Mouse (Mus musculus) urinary bladder, postnatal 10 days (tissue): ENCODE data around the gene Nfkb1.

Experiments
- DNase-seq: peaks from one replicate; pipeline ENCODE4 v3.0.0; 2022; ENCODE audit warnings: low spot score

The Nfkb1 gene

GRCm38 (mm10) chr3:135667084-135667483 lies 24.3 kb downstream of the Nfkb1 start:
- no peak for DNase-seq

GRCm38 (mm10) chr3:135665777-135666259 lies 25.5 kb downstream of the Nfkb1 start:
- DNase-seq, result no peak

- no peak for DNase-seq
These were observed 29.0 kb downstream of the Nfkb1 start for GRCm38 (mm10) chr3:135662139-135662864.

- DNase-seq, result no peak
These were observed 29.6 kb downstream of the Nfkb1 start for GRCm38 (mm10) chr3:135661707-135662106.

GRCm38 (mm10) chr3:135658540-135659097 lies 32.7 kb downstream of the Nfkb1 start:
- no peak for DNase-seq

GRCm38 (mm10) chr3:135656156-135656555 lies 35.2 kb downstream of the Nfkb1 start:
- DNase-seq, result no peak

GRCm38 (mm10) chr3:135650773-135651555 lies 40.4 kb downstream of the Nfkb1 start:
- no peak for DNase-seq

- no peak for DNase-seq
These were observed 41.5 kb downstream of the Nfkb1 start for GRCm38 (mm10) chr3:135649809-135650208.

GRCm38 (mm10) chr3:135648501-135648900 lies 42.8 kb downstream of the Nfkb1 start:
- DNase-seq, result no peak

- DNase-seq, result no peak
These were observed 44.7 kb downstream of the Nfkb1 start for GRCm38 (mm10) chr3:135646622-135647021.

GRCm38 (mm10) chr3:135644971-135645370 lies 46.4 kb downstream of the Nfkb1 start:
- no peak for DNase-seq

GRCm38 (mm10) chr3:135641623-135641915 lies 49.8 kb downstream of the Nfkb1 start:
- no peak for DNase-seq

- no peak for DNase-seq
These were observed 50.3 kb downstream of the Nfkb1 start for GRCm38 (mm10) chr3:135640856-135641622.

GRCm38 (mm10) chr3:135640203-135640602 lies 51.1 kb downstream of the Nfkb1 start:
- DNase-seq, result no peak

- no peak for DNase-seq
These were observed 53.8 kb downstream of the Nfkb1 start for GRCm38 (mm10) chr3:135637592-135637991.

- DNase-seq, result no peak
These were observed 54.9 kb downstream of the Nfkb1 start for GRCm38 (mm10) chr3:135636454-135636853.

- DNase-seq, result no peak
These were observed 55.5 kb downstream of the Nfkb1 start for GRCm38 (mm10) chr3:135635646-135636434.

GRCm38 (mm10) chr3:135635030-135635429 lies 56.3 kb downstream of the Nfkb1 start:
- DNase-seq, result no peak

GRCm38 (mm10) chr3:135634275-135634674 lies 57.1 kb downstream of the Nfkb1 start:
- no peak for DNase-seq

- no peak for DNase-seq
These were observed 59.5 kb downstream of the Nfkb1 start for GRCm38 (mm10) chr3:135631856-135632255.

- no peak for DNase-seq
These were observed 60.3 kb downstream of the Nfkb1 start for GRCm38 (mm10) chr3:135631096-135631457.
